Mouse (Mus musculus): ENCODE measurements around the gene Celf2.

The Celf2 gene

GRCm38 (mm10) chr2:6667611-6668010, 841.8 kb downstream of the Celf2 start:
- no peak for DNase-seq

GRCm38 (mm10) chr2:6659834-6660233, 849.5 kb downstream of the Celf2 start:
- no peak for DNase-seq

- no peak for DNase-seq
Observed at GRCm38 (mm10) chr2:6653719-6654118, 855.6 kb downstream of the Celf2 start.

- DNase-seq, result no peak
Observed at GRCm38 (mm10) chr2:6651697-6652096, 857.7 kb downstream of the Celf2 start.

GRCm38 (mm10) chr2:6648877-6649276, 860.5 kb downstream of the Celf2 start:
- DNase-seq, result no peak

GRCm38 (mm10) chr2:6647028-6647427, 862.3 kb downstream of the Celf2 start:
- DNase-seq, result no peak

GRCm38 (mm10) chr2:6646325-6646724, 863.0 kb downstream of the Celf2 start:
- DNase-seq, result no peak

GRCm38 (mm10) chr2:6642222-6642850, 867.0 kb downstream of the Celf2 start:
- DNase-seq, result no peak

- no peak for DNase-seq
Observed at GRCm38 (mm10) chr2:6639370-6639769, 870.0 kb downstream of the Celf2 start.

GRCm38 (mm10) chr2:6637147-6637546, 872.2 kb downstream of the Celf2 start:
- no peak for DNase-seq

GRCm38 (mm10) chr2:6634899-6635298, 874.5 kb downstream of the Celf2 start:
- no peak for DNase-seq

GRCm38 (mm10) chr2:6633115-6633514, 876.2 kb downstream of the Celf2 start:
- no peak for DNase-seq

- no peak for DNase-seq
Observed at GRCm38 (mm10) chr2:6623802-6624201, 885.6 kb downstream of the Celf2 start.

- DNase-seq, result no peak
Observed at GRCm38 (mm10) chr2:6622082-6622481, 887.3 kb downstream of the Celf2 start.

- no peak for DNase-seq
Observed at GRCm38 (mm10) chr2:6618856-6619255, 890.5 kb downstream of the Celf2 start.

- DNase-seq, result no peak
Observed at GRCm38 (mm10) chr2:6618450-6618849, 890.9 kb downstream of the Celf2 start.

GRCm38 (mm10) chr2:6604347-6604746, 905.0 kb downstream of the Celf2 start:
- no peak for DNase-seq

- DNase-seq, result no peak
Observed at GRCm38 (mm10) chr2:6603880-6604279, 905.5 kb downstream of the Celf2 start.

- DNase-seq, result no peak
Observed at GRCm38 (mm10) chr2:6602163-6602562, 907.2 kb downstream of the Celf2 start.

GRCm38 (mm10) chr2:6598879-6599167, 910.5 kb downstream of the Celf2 start:
- DNase-seq, result no peak

GRCm38 (mm10) chr2:6598124-6598878, 911.1 kb downstream of the Celf2 start:
- DNase-seq, result no peak

- no peak for DNase-seq
Observed at GRCm38 (mm10) chr2:6594736-6595135, 914.6 kb downstream of the Celf2 start.

- no peak for DNase-seq
Observed at GRCm38 (mm10) chr2:6594160-6594559, 915.2 kb downstream of the Celf2 start.

- DNase-seq, result no peak
Observed at GRCm38 (mm10) chr2:6593739-6594138, 915.6 kb downstream of the Celf2 start.
